In genomic region chr17:86507342-86508211, GRCm38 (mm10) we compare ENCODE assay signal across 8 mouse cellular contexts. TPM values are rescaled to one million over a fixed set of nuclear protein-coding genes. Genes with fewer than 3 reads are reported as not detected.
DNase-seq lines count a peak whose midpoint lies in the region; TF ChIP-seq lines count a peak whose summit lies in the region.
"Had no signal": no experiment of that assay in that cellular context is flagged by ENCODE, and none has a peak within 500 bp of the region (broad histone marks: within the 10 kb centered on the region; RNA-seq: fewer than 3 reads in every experiment).

No protein-coding gene starts in this region.

- no peaks in the 10 kb centered on the region for H3K79me2 ChIP-seq in CH12.LX (replicated peaks; ENCODE audit: control insufficient read depth, extremely low read depth, insufficient read depth, poor library complexity, severe bottlenecking)

- peak overlapping the region; percentile 59 for H3K4me2 ChIP-seq in CH12.LX (ENCODE audit: insufficient read depth, low read depth, poor library complexity, severe bottlenecking)
- H3K4me2 ChIP-seq: stomach, embryonic 15.5 days had no signal

- H3K9ac ChIP-seq in CH12.LX (ENCODE audit: insufficient read depth, low read depth) = peak overlapping the region; percentile 64
- H3K9ac ChIP-seq: stomach, embryonic 15.5 days had no signal

- H3K27ac ChIP-seq in CH12.LX (ENCODE audit: insufficient read depth, low read depth) = peak overlapping the region; percentile 97

- peak in 1 of 2 experiments; percentile 26; a peak in 1 of 4 replicates for TF ChIP-seq CTCF in CH12.LX (conservative IDR thresholded peaks at IDR 0.05 in 1 of 2, IDR thresholded peaks at IDR 0.05 in 1 of 2; ENCODE audit: low read depth in 2 of 2, low read length in 2 of 2)

- H3K36me3 ChIP-seq in CH12.LX (replicated peaks in 1 of 2; ENCODE audit: control insufficient read depth in 1 of 2, insufficient read depth in 1 of 2, low read length in 1 of 2) = peaks cover 0 to 47% of the 10 kb centered on the region in 2 experiments
- H3K36me3 ChIP-seq: stomach, embryonic 15.5 days had no signal

- dilution Hi-C loops in CH12.LX (cut with MboI; ENCODE audit: extremely low pct_ligation_motif_present, extremely low pct_unique_long_range_greater_than_20kb, low sequenced_read_pairs) = no loop called here

- peaks cover 15 to 38% of the 10 kb centered on the region in 2 experiments for H3K4me1 ChIP-seq in CH12.LX (ENCODE audit: control insufficient read depth in 1 of 2, insufficient read depth in 2 of 2)

- TF ChIP-seq EP300 in CH12.LX (IDR thresholded peaks at IDR 0.05; ENCODE audit: low read length) = peak; percentile 87

- TF ChIP-seq RAD21 in CH12.LX (IDR thresholded peaks at IDR 0.05; ENCODE audit: low read depth, low read length) = no peak

- peak; percentile 62 for TF ChIP-seq POLR2A in CH12.LX (IDR thresholded peaks at IDR 0.05; ENCODE audit: low read depth, low read length)

- no peaks in the 10 kb centered on the region for H3K27me3 ChIP-seq in CH12.LX (replicated peaks)
- H3K27me3 ChIP-seq: stomach, embryonic 15.5 days had no signal

- DNase-seq in CH12.LX (ENCODE audit: extremely low read depth) (peak; percentile 94), NIH3T3 (ENCODE audit: low read depth) (peak; percentile 32)
- peak; percentile 62 for DNase-seq in heart, adult 8-10 months (ENCODE audit: low spot score)
- peak; percentile 76 for DNase-seq in kidney, postnatal 10 days
- no peak for DNase-seq in natural killer cell, adult 2 months (ENCODE audit: low spot score in 2 of 2)
- no peak for DNase-seq in ovary, adult 18-20 months (ENCODE audit: low spot score)
- DNase-seq in B cell, adult 2 months = no peak

- H3K4me3 ChIP-seq in CH12.LX (replicated peaks in 1 of 3; ENCODE audit: low read depth in 2 of 3, low read length in 2 of 3, poor library complexity in 1 of 3) = peak overlapping the region; percentile 22 to 51 (median 46)
- H3K4me3 ChIP-seq: stomach, embryonic 15.5 days had no signal

- no peaks in the 10 kb centered on the region for H3K9me3 ChIP-seq in CH12.LX (replicated peaks; ENCODE audit: low read length)
- H3K9me3 ChIP-seq: stomach, embryonic 15.5 days had no signal

- in situ Hi-C loops in CH12.LX (cut with MboI; ENCODE audit: low pct_ligation_motif_present, low pct_unique_long_range_greater_than_20kb, low sequenced_read_pairs) = loop anchor here (25.0 kb wide), 2 partner anchors 305 to 730 kb away; no protein-coding TSS in a partner anchor

TF ChIP-seq in CH12.LX, 34 proteins besides CTCF, POLR2A, EP300 and RAD21:
- TF ChIP-seq IRF4 (IDR thresholded peaks at IDR 0.05; ENCODE audit: low read depth, low read length) = peak; percentile 97
- peak; percentile 55 for TF ChIP-seq MAZ (IDR thresholded peaks at IDR 0.05; ENCODE audit: low read depth, low read length)
- TF ChIP-seq ZKSCAN1 (IDR thresholded peaks at IDR 0.05; ENCODE audit: borderline replicate concordance, low read depth, low read length) = no peak
- peak; percentile 81 for TF ChIP-seq CHD2 (IDR thresholded peaks at IDR 0.05; ENCODE audit: low read length)
- no peak for TF ChIP-seq ZNF384 (IDR thresholded peaks at IDR 0.05; ENCODE audit: low read depth, low read length)
- peak; percentile 50 for TF ChIP-seq JUND (conservative IDR thresholded peaks at IDR 0.05; ENCODE audit: low read depth, low read length)
- peak; percentile 74 for TF ChIP-seq ELF1 (IDR thresholded peaks at IDR 0.05; ENCODE audit: low read depth, low read length)
- TF ChIP-seq MXI1 (IDR thresholded peaks at IDR 0.05; ENCODE audit: low read depth, low read length) = peak; percentile 84
- TF ChIP-seq KAT2A (IDR thresholded peaks at IDR 0.05; ENCODE audit: insufficient replicate concordance, low read length) = no peak
- TF ChIP-seq HCFC1 (IDR thresholded peaks at IDR 0.05; ENCODE audit: low read depth, low read length) = peak; percentile 56
- no peak for TF ChIP-seq PAX5 (IDR thresholded peaks at IDR 0.05; ENCODE audit: low read length)
- TF ChIP-seq BHLHE40 (IDR thresholded peaks at IDR 0.05; ENCODE audit: low read depth, low read length) = peak; percentile 52; the same call in 1 of the 2 replicates
- peak; percentile 85 for TF ChIP-seq RCOR1 (conservative IDR thresholded peaks at IDR 0.05; ENCODE audit: low read depth, low read length)
- no peak for TF ChIP-seq E2F4 (IDR thresholded peaks at IDR 0.05; ENCODE audit: insufficient replicate concordance, low read depth, low read length)
- TF ChIP-seq TCF12 (IDR thresholded peaks at IDR 0.05; ENCODE audit: low read depth, low read length) = peak; percentile 67
- peak; percentile 77; the same call in 1 of the 2 replicates for TF ChIP-seq CHD1 (IDR thresholded peaks at IDR 0.05; ENCODE audit: low read depth, low read length)
- no peak for TF ChIP-seq GABPA (IDR thresholded peaks at IDR 0.05; ENCODE audit: insufficient replicate concordance, low read depth, low read length)
- no peak for TF ChIP-seq USF1 (IDR thresholded peaks at IDR 0.05; ENCODE audit: low read depth, low read length)
- no peak for TF ChIP-seq MYC (IDR thresholded peaks at IDR 0.05; ENCODE audit: low read depth, low read length)
- TF ChIP-seq UBTF (IDR thresholded peaks at IDR 0.05; ENCODE audit: low read depth, low read length) = no peak
- no peak; the same call in 1 of the 2 replicates for TF ChIP-seq NELFE (IDR thresholded peaks at IDR 0.05; ENCODE audit: low read depth, low read length)
- peak; percentile 95 for TF ChIP-seq SIN3A (IDR thresholded peaks at IDR 0.05; ENCODE audit: low read length)
- peak; percentile 78 for TF ChIP-seq MEF2A (IDR thresholded peaks at IDR 0.05; ENCODE audit: borderline replicate concordance, low read depth, low read length)
- TF ChIP-seq SMC3 (IDR thresholded peaks at IDR 0.05; ENCODE audit: low read depth, low read length) = no peak
- TF ChIP-seq POLR2AphosphoS2 (IDR thresholded peaks at IDR 0.05; ENCODE audit: low read depth, low read length) = no peak
- peak; percentile 56; the same call in 1 of the 2 replicates for TF ChIP-seq ZMIZ1 (IDR thresholded peaks at IDR 0.05; ENCODE audit: low read depth, low read length)
- TF ChIP-seq TBP (conservative IDR thresholded peaks at IDR 0.05; ENCODE audit: low read depth, low read length) = 0 out of 2 replicates have a peak, but pooled peaks have one; percentile 43
- no peak for TF ChIP-seq USF2 (conservative IDR thresholded peaks at IDR 0.05; ENCODE audit: low read depth, low read length)
- peak; percentile 89 for TF ChIP-seq ETS1 (conservative IDR thresholded peaks at IDR 0.05; ENCODE audit: low read depth, low read length)
- TF ChIP-seq MAX (IDR thresholded peaks at IDR 0.05; ENCODE audit: low read length) = peak; percentile 59; the same call in 1 of the 2 replicates
- peak; percentile 69 for TF ChIP-seq JUN (IDR thresholded peaks at IDR 0.05; ENCODE audit: insufficient read depth, low read depth, low read length)
- no peak for TF ChIP-seq MAFK (IDR thresholded peaks at IDR 0.05; ENCODE audit: insufficient replicate concordance, low read length)
- TF ChIP-seq ZC3H11A (IDR thresholded peaks at IDR 0.05; ENCODE audit: low read depth, low read length) = no peak
- 0 out of 2 replicates have a peak, but pooled peaks have one; percentile 13 for TF ChIP-seq NRF1 (IDR thresholded peaks at IDR 0.05; ENCODE audit: low read depth, low read length)

RNA-seq across cellular contexts. Expression of gene Gm10309, which starts 2.5 kb away (rescaled TPM):
- total RNA-seq in CH12.LX (2012; rRNA removed) (0.17 and 0.25 TPM in 2 replicates), CH12.LX (2014; rRNA removed) (not detected in 2 replicates)
- 0.20 and 0.53 TPM in 2 replicates for polyA plus RNA-seq in CH12.LX (2012; ENCODE audit: insufficient read length, low read depth)
- total RNA-seq in heart, adult 8-10 months (2022) = not detected

Comparison
In these comparisons a context has a peak if more than half of its experiments do, and no peak if none do; other contexts are left out.
1. DNase-seq: peak in CH12.LX (single experiment), NIH3T3 (single experiment), heart, adult 8-10 months (single experiment) and kidney, postnatal 10 days (single experiment); none in natural killer cell, adult 2 months (0 of 2), ovary, adult 18-20 months (single experiment) and B cell, adult 2 months (0 of 2).